Mouse (Mus musculus) ES-CJ7 (cell line): ENCODE results near the gene Rnf187.

Experiments
- DNase-seq: peaks from one replicate; pipeline ENCODE4 v3.0.0; 2011; ENCODE audit warnings: low read depth, low spot score

Rnf187 gene

DNA sequence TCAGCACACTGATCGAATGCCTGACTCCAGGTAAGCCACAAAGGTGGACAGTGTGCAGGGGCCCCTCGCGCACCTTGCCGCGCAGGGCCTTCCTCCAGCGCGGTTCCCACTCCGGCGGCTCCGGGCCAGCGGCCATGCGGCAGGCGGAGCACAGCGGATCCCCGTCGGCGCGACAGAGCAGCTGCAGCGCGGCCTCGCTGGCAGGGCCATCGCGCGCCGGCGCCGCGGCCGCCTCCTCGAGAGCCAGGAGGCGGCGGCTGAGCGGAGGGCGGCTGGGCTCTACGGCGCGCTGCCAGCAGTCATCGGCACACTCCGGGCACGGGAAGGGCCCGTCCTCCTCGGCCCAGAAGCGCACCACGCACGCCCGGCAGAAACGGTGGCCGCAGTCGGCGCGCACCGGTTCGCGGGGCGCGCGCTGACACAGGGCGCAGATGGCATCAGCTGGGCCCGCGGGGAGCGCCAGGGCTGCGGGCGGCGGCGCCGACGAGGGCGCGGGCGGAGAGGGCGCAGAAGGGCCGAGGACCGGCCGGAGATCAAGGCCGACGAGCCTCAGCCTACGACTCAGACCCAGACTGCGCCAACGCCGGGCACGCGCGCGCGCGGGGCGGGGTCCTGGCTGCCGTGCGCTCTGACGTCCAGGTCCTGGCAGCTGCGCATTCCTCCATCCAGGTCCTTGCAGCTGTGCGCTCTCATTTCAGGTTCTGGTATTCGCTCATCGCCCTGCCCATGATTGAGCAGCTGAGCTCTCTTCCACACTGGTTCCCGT, at the start of gene Rnf187:
Gene Rnf187 (minus strand): TSS at position 595 of the 766 bp plus-strand sequence.
- DNase-seq: peak; percentile 97

GRCm38 (mm10) chr11:58985299-58985917, 46.7 kb upstream of the Rnf187 start:
- no peak for DNase-seq

DNA sequence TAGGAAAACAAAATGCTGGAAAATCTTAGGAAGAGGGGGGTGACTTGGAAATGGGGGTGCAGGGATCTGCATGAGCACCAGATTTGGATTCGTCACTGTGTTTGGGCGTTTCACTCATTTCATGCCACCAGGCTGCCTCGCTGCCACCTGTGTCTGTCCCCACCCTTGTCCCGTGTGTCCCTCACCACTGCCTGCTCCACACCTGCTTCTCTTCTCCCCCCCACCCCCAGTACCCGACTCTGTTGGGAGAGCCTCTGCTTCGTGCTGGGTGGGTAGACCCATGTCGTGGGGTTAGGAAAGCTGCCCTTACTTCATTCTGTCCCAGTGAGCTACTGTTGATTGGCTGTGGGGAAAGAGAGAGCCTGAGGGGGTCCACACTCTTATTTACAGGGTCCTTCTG, 45.9 kb upstream of the Rnf187 start:
- no peak for DNase-seq

GRCm38 (mm10) chr11:58983691-58984341, 45.1 kb upstream of the Rnf187 start:
- no peak for DNase-seq

- no peak for DNase-seq
Observed at GRCm38 (mm10) chr11:58982471-58983097, 43.9 kb upstream of the Rnf187 start.

DNA sequence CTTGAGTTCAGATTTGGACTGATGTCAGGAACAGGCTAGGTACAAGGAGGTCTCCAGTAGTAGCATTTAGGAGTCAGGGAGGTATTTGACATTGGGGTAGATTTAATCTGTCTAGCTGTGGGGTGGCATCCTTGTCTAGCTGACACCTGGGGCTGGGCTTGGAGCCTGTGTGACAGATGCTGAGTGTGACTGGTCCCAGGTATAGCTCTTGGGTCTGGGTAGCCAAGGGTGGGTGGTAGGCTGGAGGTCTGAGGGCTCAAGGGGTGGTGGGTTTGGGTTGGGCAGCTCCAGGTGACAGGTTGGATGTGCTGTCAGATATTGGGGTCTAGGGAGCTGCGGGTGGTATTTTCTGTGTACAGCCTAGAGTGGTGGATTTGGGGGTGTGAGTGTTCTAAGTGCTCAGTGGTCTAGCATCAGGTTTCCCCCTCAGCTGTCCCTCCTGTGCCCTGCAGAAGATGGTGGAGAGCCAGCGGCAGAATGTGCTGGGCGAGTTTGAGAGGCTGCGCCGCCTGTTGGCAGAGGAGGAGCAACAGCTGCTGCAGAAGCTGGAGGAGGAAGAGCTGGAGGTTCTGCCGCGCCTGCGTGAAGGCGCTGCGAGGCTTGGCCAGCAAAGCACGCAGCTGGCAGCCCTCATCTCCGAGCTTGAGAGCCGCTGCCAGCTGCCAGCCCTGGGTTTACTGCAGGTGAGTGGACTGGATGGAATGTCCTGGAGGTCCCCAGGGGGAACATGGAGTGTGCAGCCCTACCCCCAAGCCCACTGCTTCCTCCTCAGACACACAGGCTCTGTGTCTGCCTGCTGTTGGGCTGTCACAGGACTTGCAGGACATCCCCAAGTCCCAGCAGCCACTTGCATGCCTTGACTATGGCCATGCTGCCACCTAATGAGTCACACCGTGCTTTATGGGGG, 43.1 kb upstream of the Rnf187 start:
- DNase-seq: peak; percentile 66

GRCm38 (mm10) chr11:58980381-58980990, 41.8 kb upstream of the Rnf187 start:
- no peak for DNase-seq

DNA sequence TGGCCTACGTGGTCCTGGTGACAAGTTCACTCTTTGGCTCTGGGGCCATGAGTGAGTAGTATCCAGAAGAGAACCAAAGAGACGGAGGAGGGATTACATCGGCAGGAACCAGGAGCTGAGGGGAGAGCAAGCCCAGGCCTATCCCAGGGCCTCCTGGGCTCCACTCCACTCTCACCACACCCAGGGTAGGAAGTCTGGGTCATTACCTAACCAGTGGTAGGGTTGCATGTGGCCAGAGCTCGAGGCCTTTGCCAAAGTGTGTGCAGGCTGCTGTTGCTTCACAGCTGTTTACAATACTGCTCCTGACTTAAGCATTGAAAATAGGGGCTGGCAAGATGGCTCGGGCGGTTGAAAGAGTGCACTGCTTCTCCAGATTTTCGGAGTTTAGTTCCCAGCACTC, 40.9 kb upstream of the Rnf187 start:
- no peak for DNase-seq

DNA sequence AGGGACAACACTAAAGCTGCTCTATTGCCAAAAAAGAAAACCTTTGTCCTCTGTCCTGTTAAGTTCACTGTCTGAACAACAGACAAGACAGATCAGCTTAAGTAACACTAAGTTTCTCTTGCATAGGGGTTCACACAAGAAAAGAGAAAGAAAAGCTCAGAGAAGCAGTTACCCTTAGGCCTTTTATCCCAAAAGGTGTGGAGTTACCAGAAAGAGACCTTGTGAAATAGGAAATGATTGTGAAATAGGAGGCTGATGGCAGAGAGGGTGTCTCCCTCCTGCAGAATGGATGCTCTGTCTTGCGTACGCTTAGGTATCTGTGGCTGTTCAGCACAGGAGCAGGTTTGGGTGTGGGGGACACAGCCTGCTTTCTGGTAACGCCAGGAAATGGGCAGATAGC, 40.5 kb upstream of the Rnf187 start:
- no peak for DNase-seq

GRCm38 (mm10) chr11:58978706-58979030, 40.0 kb upstream of the Rnf187 start:
- no peak for DNase-seq

DNA sequence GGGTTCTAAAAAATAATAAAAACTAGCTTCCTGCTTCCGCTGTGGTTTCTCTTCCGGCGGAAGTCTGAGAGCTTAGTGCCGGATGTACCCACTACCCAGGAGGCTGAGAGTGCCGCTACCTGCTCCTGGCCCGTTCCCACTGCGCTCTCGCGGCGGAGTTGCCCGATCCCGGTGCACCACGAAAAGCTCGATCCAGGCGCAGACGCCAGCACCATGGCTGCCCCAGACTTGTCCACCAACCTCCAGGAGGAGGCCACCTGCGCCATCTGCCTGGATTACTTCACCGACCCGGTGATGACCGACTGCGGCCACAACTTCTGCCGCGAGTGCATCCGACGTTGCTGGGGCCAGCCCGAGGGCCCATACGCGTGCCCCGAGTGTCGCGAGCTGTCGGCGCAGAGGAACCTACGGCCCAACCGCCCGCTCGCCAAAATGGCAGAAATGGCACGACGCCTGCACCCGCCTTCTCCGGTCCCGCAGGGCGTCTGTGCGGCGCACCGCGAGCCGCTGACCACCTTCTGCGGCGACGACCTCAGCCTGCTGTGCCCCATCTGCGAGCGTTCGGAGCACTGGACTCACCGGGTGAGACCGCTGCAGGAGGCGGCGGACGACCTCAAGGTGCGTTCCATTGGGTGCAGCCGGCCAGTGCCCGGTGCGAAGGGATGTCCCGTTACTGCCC, 39.5 kb upstream of the Rnf187 start, which contains the start of gene Trim11:
Gene Trim11 (plus strand): TSS at position 67 of the 679 bp plus-strand sequence.
- DNase-seq: peak; percentile 71

GRCm38 (mm10) chr11:58977607-58978026, 38.9 kb upstream of the Rnf187 start:
- no peak for DNase-seq

GRCm38 (mm10) chr11:58977150-58977549, 38.4 kb upstream of the Rnf187 start:
- DNase-seq: no peak

DNA sequence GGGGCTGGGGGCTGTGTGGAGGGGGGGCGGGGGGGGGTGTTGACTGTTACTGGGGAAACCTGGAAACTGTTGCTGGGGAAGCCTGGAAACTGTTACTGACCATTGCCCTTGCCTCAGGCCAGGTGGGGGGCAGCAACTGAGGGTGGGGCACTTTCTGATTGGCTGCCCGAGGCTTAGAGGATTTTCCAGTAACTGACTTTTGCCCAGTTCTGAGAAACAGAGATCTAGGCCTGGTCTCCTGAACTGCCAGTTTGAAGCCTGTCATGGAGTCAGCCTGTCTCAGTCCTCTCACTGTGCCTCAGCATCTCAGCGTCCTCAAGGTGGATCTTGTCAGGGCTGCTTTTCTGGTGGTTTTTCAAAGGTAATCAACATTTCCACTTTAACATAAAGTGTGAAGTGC, 35.7 kb upstream of the Rnf187 start:
- DNase-seq: no peak

DNA sequence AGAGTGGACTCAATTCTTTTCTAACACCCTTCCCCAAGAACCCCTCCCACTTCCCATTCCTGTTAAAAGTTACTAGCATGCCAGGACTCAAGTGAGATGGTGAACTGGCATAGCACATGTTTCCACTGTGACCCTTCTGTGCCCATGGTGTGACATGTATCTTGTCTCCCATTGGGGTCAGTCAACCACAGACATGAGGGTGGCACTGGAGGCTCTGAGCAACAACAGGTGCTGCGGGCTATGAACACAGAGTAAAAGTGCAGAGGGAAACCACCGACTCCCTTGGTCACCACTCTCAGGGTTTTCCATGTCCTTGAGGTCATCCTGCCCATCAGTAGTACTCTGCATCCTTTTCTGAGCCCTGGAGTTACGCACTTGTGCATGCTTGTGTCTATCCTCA, 33.1 kb upstream of the Rnf187 start:
- no peak for DNase-seq

DNA sequence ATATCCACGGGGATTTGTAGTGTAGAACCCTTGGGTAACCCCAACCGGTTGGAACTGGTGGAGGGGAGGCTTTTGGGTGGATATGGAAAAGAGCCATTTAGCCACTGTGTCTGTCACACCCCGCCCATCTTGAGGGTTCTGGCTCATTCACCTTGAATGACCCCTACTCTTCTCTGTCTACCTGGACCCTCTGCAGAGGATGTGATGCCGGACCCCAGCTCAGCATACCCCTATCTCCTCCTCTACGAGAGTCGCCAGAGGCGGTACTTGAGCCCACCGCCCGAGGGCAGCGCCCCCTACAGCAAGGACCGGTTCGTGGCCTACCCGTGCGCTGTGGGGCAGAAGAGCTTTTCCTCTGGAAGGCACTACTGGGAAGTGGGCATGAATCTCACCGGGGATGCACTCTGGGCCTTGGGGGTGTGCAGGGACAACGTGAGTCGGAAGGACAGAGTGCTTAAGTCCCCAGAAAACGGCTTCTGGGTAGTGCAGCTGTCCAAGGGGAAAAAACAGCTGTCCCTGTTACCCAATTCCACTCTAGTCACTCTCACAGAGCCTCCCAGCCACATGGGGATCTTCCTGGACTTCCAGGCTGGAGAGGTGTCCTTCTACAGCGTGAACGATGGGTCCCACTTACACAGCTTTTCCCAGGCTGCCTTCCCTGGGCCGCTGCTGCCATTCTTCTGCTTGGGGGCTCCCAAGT, 32.3 kb upstream of the Rnf187 start:
- DNase-seq: peak; percentile 75

DNA sequence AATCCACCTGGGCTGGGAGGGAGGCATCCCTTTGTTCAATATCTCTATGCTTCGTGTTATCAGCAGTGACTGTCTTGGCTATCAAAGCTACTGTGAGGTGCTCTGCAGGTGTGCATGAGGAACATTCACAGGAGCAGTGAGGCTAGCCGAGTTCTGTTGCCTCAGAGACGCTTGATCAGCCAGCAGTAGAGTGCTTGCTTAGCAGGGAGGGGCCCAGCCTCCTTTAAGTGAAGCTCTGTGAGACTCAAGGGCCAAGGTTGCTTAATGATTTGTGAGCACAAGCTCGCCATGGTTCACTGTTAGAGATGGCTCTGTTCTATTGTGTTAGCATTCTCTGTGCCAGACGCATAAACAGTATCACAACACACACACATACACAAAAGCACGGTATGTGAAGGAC, 30.9 kb upstream of the Rnf187 start:
- no peak for DNase-seq

DNA sequence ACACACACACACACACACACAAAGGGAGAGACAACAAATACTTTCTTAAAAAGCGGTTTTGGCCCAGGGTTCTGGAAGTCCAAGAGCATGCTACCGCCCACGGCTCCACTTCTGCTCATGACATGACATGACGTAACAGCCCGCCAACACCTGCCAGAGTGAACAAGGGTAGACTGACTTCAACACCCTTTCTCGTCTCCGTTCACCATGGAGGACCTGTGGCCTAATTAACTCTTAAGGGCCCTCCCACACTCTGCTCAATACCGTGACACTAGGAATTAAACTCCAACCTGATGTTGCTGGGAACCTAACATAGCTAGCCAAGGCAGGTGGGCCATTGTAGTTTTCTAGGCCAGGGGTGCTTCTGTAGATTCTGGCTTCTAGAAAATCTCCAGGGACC, 30.3 kb upstream of the Rnf187 start:
- DNase-seq: no peak

GRCm38 (mm10) chr11:58968551-58968950, 29.8 kb upstream of the Rnf187 start:
- no peak for DNase-seq

- DNase-seq: peak; percentile 55
Observed at GRCm38 (mm10) chr11:58967346-58967745, 28.6 kb upstream of the Rnf187 start.
